Mouse (Mus musculus) MEL (cell line): ENCODE measurements around the gene Tuba1a. TPM values are rescaled to one million over a fixed set of nuclear protein-coding genes. Genes with fewer than 3 reads are reported as not detected.

Experiments used
- DNase-seq: peaks from one replicate; pipeline ENCODE4 v3.0.0; 2011; ENCODE audit warnings: low read depth, low spot score
- H3K27ac ChIP-seq: 2 replicates; pipeline ENCODE4 v1.5.1; 2012; ENCODE audit warnings: low read depth, mild to moderate bottlenecking, control low read depth, low read length, moderate library complexity; ENCODE audit not compliant: control insufficient read depth
- H3K27me3 ChIP-seq, 2 experiments: fragments of 150-350 bp in 1 of 2; sonication (generic) in 1 of 2; 2 replicates each; pipeline ENCODE4 v1.6.1; 2012; ENCODE audit warnings: low read length in 2 of 2, mild to moderate bottlenecking in 2 of 2, improper control_type of control experiment in 1 of 2, moderate library complexity in 1 of 2; ENCODE audit not compliant: insufficient read depth in 2 of 2, control insufficient read depth in 1 of 2
- H3K36me3 ChIP-seq, 2 experiments: 2 replicates each; pipeline ENCODE4 v1.6.1; 2012 to 2014; ENCODE audit warnings: low read length in 2 of 2, improper control_type of control experiment in 1 of 2, inconsistent platforms in 1 of 2, mild to moderate bottlenecking in 1 of 2; ENCODE audit not compliant: insufficient read depth in 2 of 2, control insufficient read depth in 1 of 2
- H3K4me1 ChIP-seq, 2 experiments: fragments of 150-350 bp in 1 of 2; sonication (generic) in 1 of 2; 2 replicates each; pipeline ENCODE4 v1.6.1; 2012; ENCODE audit warnings: low read length in 2 of 2, improper control_type of control experiment in 1 of 2, mild to moderate bottlenecking in 1 of 2; ENCODE audit not compliant: insufficient read depth in 2 of 2, control insufficient read depth in 1 of 2
- H3K4me3 ChIP-seq, 2 experiments: fragments of 150-350 bp in 1 of 2; sonication (generic) in 1 of 2; 2 replicates each; pipeline ENCODE4 v1.5.1; 2012; ENCODE audit warnings: low read depth in 2 of 2, low read length in 2 of 2, mild to moderate bottlenecking in 2 of 2, moderate library complexity in 2 of 2, control low read depth in 1 of 2, improper control_type of control experiment in 1 of 2; ENCODE audit not compliant: control insufficient read depth in 1 of 2, insufficient read depth in 1 of 2
- H3K79me2 ChIP-seq: 2 replicates; pipeline ENCODE4 v1.6.1; 2012; ENCODE audit warnings: mild to moderate bottlenecking, low read length, moderate library complexity; ENCODE audit not compliant: control insufficient read depth, poor library complexity, insufficient read depth
- H3K9ac ChIP-seq: 2 replicates; pipeline ENCODE4 v1.6.1; 2012; ENCODE audit warnings: low read depth, mild to moderate bottlenecking, control low read depth, low read length, moderate library complexity; ENCODE audit not compliant: control insufficient read depth, poor library complexity, severe bottlenecking
- H3K9me3 ChIP-seq: fragments of 150-350 bp; sonication (generic); replicated peaks from 2 replicates; pipeline ENCODE4 v1.6.1; 2012; ENCODE audit warnings: mild to moderate bottlenecking, low read length, improper control_type of control experiment, moderate library complexity; ENCODE audit not compliant: insufficient read depth
- CHD2 ChIP-seq: IDR thresholded peaks from 2 replicates; pipeline ENCODE4 v1.6.1; 2011; ENCODE audit warnings: low read length, improper control_type of control experiment
- ELF1 ChIP-seq: IDR thresholded peaks from 2 replicates; pipeline ENCODE4 v1.6.1; 2014; ENCODE audit warnings: low read depth, mild to moderate bottlenecking, inconsistent platforms, low read length, improper control_type of control experiment, moderate library complexity
- GABPA ChIP-seq: IDR thresholded peaks from 2 replicates; pipeline ENCODE4 v1.6.1; 2012; ENCODE audit warnings: low read depth, mild to moderate bottlenecking, inconsistent platforms, low read length, improper control_type of control experiment, moderate library complexity
- HCFC1 ChIP-seq: IDR thresholded peaks from 2 replicates; pipeline ENCODE4 v1.6.1; 2012; ENCODE audit warnings: low read depth, mild to moderate bottlenecking, inconsistent platforms, low read length, improper control_type of control experiment, moderate library complexity
- MAFK ChIP-seq: IDR thresholded peaks from 2 replicates; pipeline ENCODE4 v1.6.1; 2011; ENCODE audit warnings: low read depth, mild to moderate bottlenecking, low read length, improper control_type of control experiment, borderline replicate concordance
- MAX ChIP-seq: IDR thresholded peaks from 2 replicates; pipeline ENCODE4 v1.6.1; 2011; ENCODE audit warnings: low read length, improper control_type of control experiment
- MAZ ChIP-seq: IDR thresholded peaks from 2 replicates; pipeline ENCODE4 v1.6.1; 2012; ENCODE audit warnings: low read depth, mild to moderate bottlenecking, inconsistent platforms, low read length, improper control_type of control experiment
- MXI1 ChIP-seq: IDR thresholded peaks from 2 replicates; pipeline ENCODE4 v1.6.1; 2011; ENCODE audit warnings: mild to moderate bottlenecking, low read depth, low read length, improper control_type of control experiment
- MYB ChIP-seq: IDR thresholded peaks from 2 replicates; pipeline ENCODE4 v1.6.1; 2011; ENCODE audit warnings: mild to moderate bottlenecking, low read depth, low read length, improper control_type of control experiment
- MYC ChIP-seq: IDR thresholded peaks from 2 replicates; pipeline ENCODE4 v1.6.1; 2011; ENCODE audit warnings: low read depth, mild to moderate bottlenecking, low read length, improper control_type of control experiment, moderate library complexity
- NELFE ChIP-seq: IDR thresholded peaks from 2 replicates; pipeline ENCODE4 v1.6.1; 2011; ENCODE audit warnings: low read depth, low read length, improper control_type of control experiment
- NRF1 ChIP-seq: IDR thresholded peaks from 2 replicates; pipeline ENCODE4 v1.6.1; 2014; ENCODE audit warnings: low read depth, mild to moderate bottlenecking, inconsistent platforms, low read length, improper control_type of control experiment, moderate library complexity; ENCODE audit not compliant: poor library complexity, insufficient read depth, severe bottlenecking
- RCOR1 ChIP-seq: IDR thresholded peaks from 2 replicates; pipeline ENCODE4 v1.6.1; 2012; ENCODE audit warnings: low read depth, mild to moderate bottlenecking, inconsistent platforms, low read length, improper control_type of control experiment
- TAL1 ChIP-seq: IDR thresholded peaks from 2 replicates; pipeline ENCODE4 v1.6.1; 2012; ENCODE audit warnings: mild to moderate bottlenecking, inconsistent platforms, low read length, moderate library complexity, mixed read lengths
- USF2 ChIP-seq, 2 experiments: IDR thresholded peaks; 2 replicates each; pipeline ENCODE4 v1.6.1; 2011 to 2012; ENCODE audit warnings: improper control_type of control experiment in 2 of 2, low read length in 2 of 2, borderline replicate concordance in 1 of 2, inconsistent platforms in 1 of 2, low read depth in 1 of 2, mild to moderate bottlenecking in 1 of 2; ENCODE audit not compliant: insufficient read depth in 1 of 2
- polyA plus RNA-seq, 2 experiments: library from polyadenylated mRNA; stranded (reverse) in 1 of 2; unstranded in 1 of 2; fragments of >175 nt in 1 of 2; fragments of >200 nt in 1 of 2; gene quantifications; 2 replicates each; pipeline versions ENCODE4 v1.2.1 to v1.2.4; 2012; ENCODE audit warnings: low replicate concordance in 2 of 2, low read depth in 1 of 2; ENCODE audit not compliant: insufficient read length in 2 of 2, insufficient read depth in 1 of 2, missing spikeins in 1 of 2
- total RNA-seq: library from RNA; depleted of rRNA; stranded (reverse); fragments of 300-350 nt; gene quantifications from 2 replicates; pipeline ENCODE4 v1.2.3, GENCODE M21; 2012

Gene Tuba1a
- total and polyA plus RNA-seq, 3 experiments = 83.6 to 112 TPM; not detected in 1

DNA sequence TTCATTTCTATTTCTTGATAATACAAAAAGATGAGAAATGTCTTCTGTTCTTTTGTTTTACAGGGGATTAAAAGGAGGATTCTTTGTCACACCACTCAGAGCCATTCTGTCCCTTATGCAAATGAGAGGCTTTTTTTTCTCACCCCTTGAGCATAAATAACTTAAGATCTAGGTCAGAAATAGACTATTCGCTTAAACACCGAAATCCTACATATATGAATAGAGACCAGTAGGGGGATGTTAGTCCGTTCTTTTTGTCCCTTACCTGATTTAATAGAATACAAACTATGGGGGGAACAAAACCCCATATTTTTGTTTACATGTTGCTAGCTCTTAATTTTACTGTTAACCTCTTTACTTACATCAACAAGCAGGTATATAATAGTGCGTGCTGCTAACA lies 2.5 kb upstream of the Tuba1a start:
- Histone ChIP-seq H3K27me3 (peaks cover 3 to 4% of the 10 kb centered on the region in 2 experiments; a peak in 3 of 4 replicates), H3K36me3 (peaks cover 0 to 9% of the 10 kb centered on the region in 2 experiments; a peak in 2 of 4 replicates), H3K27ac (no peak overlapping the region), H3K4me1 (peaks cover 4 to 12% of the 10 kb centered on the region in 2 experiments), H3K9ac (no peak overlapping the region), H3K4me3 (no peak overlapping the region), H3K79me2 (no peaks in the 10 kb centered on the region; the same call in 1 of the 2 replicates), H3K9me3 (no peaks in the 10 kb centered on the region)
- TF ChIP-seq NELFE (no peak), MAZ (no peak), USF2 (IDR thresholded peaks at IDR 0.05; ENCODE audit: borderline replicate concordance in 1 of 2, insufficient read depth in 1 of 2, low read depth in 1 of 2, low read length in 2 of 2) (no peak), ELF1 (no peak), TAL1 (no peak), GABPA (no peak), CHD2 (no peak), MAFK (no peak), NRF1 (no peak), HCFC1 (no peak), RCOR1 (no peak), MAX (no peak)
- DNase-seq = no peak

DNA sequence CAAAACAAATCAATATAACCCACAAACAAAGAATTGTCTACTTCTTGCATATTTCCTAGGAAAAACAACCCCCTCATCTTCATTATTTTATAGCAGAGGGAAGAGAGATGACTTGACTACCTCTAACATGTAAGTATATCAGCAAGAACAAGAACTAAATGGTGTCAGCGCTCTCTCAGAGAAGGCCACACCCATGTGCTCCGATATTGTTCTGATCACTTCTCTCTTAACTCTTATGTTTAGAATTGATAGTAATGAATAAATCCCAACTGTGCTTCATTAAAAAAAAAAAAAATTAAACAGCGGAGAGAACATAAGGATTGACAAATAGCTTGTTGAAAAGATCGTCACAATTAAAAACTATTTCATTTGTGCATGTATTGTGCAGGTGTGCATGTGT lies 1.8 kb upstream of the Tuba1a start:
- Histone ChIP-seq H3K27me3 (peaks cover 3 to 4% of the 10 kb centered on the region in 2 experiments; a peak in 3 of 4 replicates), H3K36me3 (peaks cover 0 to 9% of the 10 kb centered on the region in 2 experiments; a peak in 2 of 4 replicates), H3K9ac (no peak overlapping the region), H3K9me3 (no peaks in the 10 kb centered on the region), H3K27ac (no peak overlapping the region), H3K4me1 (peaks cover 4 to 12% of the 10 kb centered on the region in 2 experiments), H3K79me2 (no peaks in the 10 kb centered on the region; the same call in 1 of the 2 replicates), H3K4me3 (no peak overlapping the region)
- TF ChIP-seq MYC (no peak), MAZ (no peak), MYB (no peak), MXI1 (no peak)
- DNase-seq = no peak
